Mouse (Mus musculus) midbrain, embryonic 16.5 days (tissue): ENCODE results near the gene 2700049A03Rik. TPM values are rescaled to one million over a fixed set of nuclear protein-coding genes. Genes with fewer than 3 reads are reported as not detected.
"Not testable (repeated sequence)": the region's sequence is repeated elsewhere in the genome, so short reads cannot be mapped to it uniquely, and the experiment has no call there.

Source experiments
- ATAC-seq: fragments of 200-750 bp; cut with Nextera tagmentation; 2 replicates; pipeline ENCODE4 v1.8.0; 2017; ENCODE audit warnings: moderate TSS enrichment
- H3K27ac ChIP-seq: fragments of 300-500 bp; sonication (generic); 2 replicates; pipeline ENCODE4 v1.5.1; 2014; ENCODE audit warnings: mild to moderate bottlenecking, low read length, mixed read lengths
- H3K27me3 ChIP-seq: fragments of 300-500 bp; sonication (generic); 2 replicates; pipeline ENCODE4 v1.6.1; 2014; ENCODE audit warnings: low read depth, low read length, mixed read lengths; ENCODE audit not compliant: control insufficient read depth, insufficient read depth
- H3K36me3 ChIP-seq: fragments of 300-500 bp; sonication (generic); 2 replicates; pipeline ENCODE4 v1.6.1; 2014; ENCODE audit warnings: mild to moderate bottlenecking, low read length, moderate library complexity, mixed read lengths; ENCODE audit not compliant: control insufficient read depth, insufficient read depth
- H3K4me1 ChIP-seq: fragments of 300-500 bp; sonication (generic); 2 replicates; pipeline ENCODE4 v1.6.1; 2014; ENCODE audit warnings: mild to moderate bottlenecking, low read length, mixed read lengths; ENCODE audit not compliant: control insufficient read depth, insufficient read depth
- H3K4me2 ChIP-seq: fragments of 300-500 bp; sonication (generic); 2 replicates; pipeline ENCODE4 v1.6.1; 2014; ENCODE audit warnings: mild to moderate bottlenecking, low read length, mixed read lengths
- H3K4me3 ChIP-seq: fragments of 300-500 bp; sonication (generic); 2 replicates; pipeline ENCODE4 v1.5.1; 2014; ENCODE audit warnings: low read depth, mild to moderate bottlenecking, low read length, moderate library complexity, mixed read lengths
- H3K9ac ChIP-seq: fragments of 300-500 bp; sonication (generic); 2 replicates; pipeline ENCODE4 v1.6.1; 2014; ENCODE audit warnings: low read depth, low read length, mixed read lengths
- H3K9me3 ChIP-seq: fragments of 300-500 bp; sonication (generic); replicated peaks from 2 replicates; pipeline ENCODE4 v1.6.1; 2014; ENCODE audit warnings: mild to moderate bottlenecking, low read length, mixed read lengths; ENCODE audit not compliant: control insufficient read depth, poor library complexity, severe bottlenecking
- WGBS: fragments of 180-500 bp; shearing (Covaris S2); extraction: QIAGEN DNeasy Blood & Tissue Kit; methylation state at CpG from one replicate; pipeline ENCODE4 v1.1.7; 2014; 5-methylcytosine and 5-hydroxymethylcytosine counted together
- polyA plus RNA-seq: library from polyadenylated mRNA; unstranded; fragments of >200 nt; fragmentation: Nextera tagmentation; extraction: Ambion mirVana; gene quantifications from 2 replicates; pipeline ENCODE4 v1.2.1, GENCODE M21; 2015

2700049A03Rik gene
- 11.1 and 12.3 TPM in 2 replicates for polyA plus RNA-seq

GRCm38 (mm10) chr12:71136130-71136973 lies at the start of gene 2700049A03Rik, which contains the start of gene Timm9:
Gene 2700049A03Rik (plus strand): TSS chr12:71136848.
Gene Timm9 (minus strand): TSS chr12:71136684.
- Histone ChIP-seq H3K4me3 (peak within 1 kb of the TSS; percentile 96), H3K4me2 (peak within 1 kb of the TSS; percentile 84), H3K36me3 (peaks cover 9% of the 10 kb centered on the region), H3K27me3 (no peaks in the 10 kb centered on the region), H3K27ac (peak within 1 kb of the TSS; percentile 78), H3K9me3 (no peaks in the 10 kb centered on the region), H3K9ac (peak within 1 kb of the TSS; percentile 93), H3K4me1 (peaks cover 30% of the 10 kb centered on the region)
- WGBS = under 1% methylated on average over 51 of the region's 52 CpGs
- ATAC-seq = peak; percentile 95

GRCm38 (mm10) chr12:71104275-71104674 lies 32.4 kb upstream of the 2700049A03Rik start:
- WGBS = 90% methylated on average over 4 of the region's 4 CpGs
- not testable (repeated sequence) for H3K4me3 ChIP-seq, H3K27ac ChIP-seq, H3K27me3 ChIP-seq, ATAC-seq, H3K36me3 ChIP-seq, H3K4me1 ChIP-seq, H3K9me3 ChIP-seq, H3K4me2 ChIP-seq, H3K9ac ChIP-seq

- 84% methylated on average over 6 of the region's 6 CpGs for WGBS
- no peaks in the 10 kb centered on the region for H3K36me3 ChIP-seq
- H3K4me1 ChIP-seq = no peaks in the 10 kb centered on the region
Measured at GRCm38 (mm10) chr12:71107216-71107771, 29.4 kb upstream of the 2700049A03Rik start.

GRCm38 (mm10) chr12:71111331-71111730 lies 25.3 kb upstream of the 2700049A03Rik start, which contains the start of gene Tomm20l:
Gene Tomm20l (plus strand): TSS chr12:71111428.
- H3K9me3 ChIP-seq = no peaks in the 10 kb centered on the region
- peak within 1 kb of the TSS; percentile 49 for H3K4me2 ChIP-seq
- peak within 1 kb of the TSS; percentile 18 for H3K4me3 ChIP-seq
- H3K9ac ChIP-seq = 0 out of 2 replicates have a peak within 1 kb of the TSS, but pooled peaks have one; percentile 26
- 7% methylated on average over 32 of the region's 33 CpGs for WGBS
- 0 out of 2 replicates have a peak, but pooled peaks have one; percentile 17 for ATAC-seq
- no peak within 1 kb of the TSS for H3K27ac ChIP-seq
- H3K27me3 ChIP-seq = no peaks in the 10 kb centered on the region
- H3K4me1 ChIP-seq = peaks cover 7% of the 10 kb centered on the region; the same call in 1 of the 2 replicates
- H3K36me3 ChIP-seq = no peaks in the 10 kb centered on the region

More at GRCm38 (mm10) chr12:71107216-71107771, 29.4 kb upstream of the 2700049A03Rik start:
- no peaks in the 10 kb centered on the region for H3K27me3 ChIP-seq
- H3K4me3 ChIP-seq = no peak overlapping the region
- H3K27ac ChIP-seq = no peak overlapping the region
- no peak overlapping the region for H3K9ac ChIP-seq
- H3K4me2 ChIP-seq = no peak overlapping the region
- H3K9me3 ChIP-seq = no peaks in the 10 kb centered on the region
- ATAC-seq = no peak

GRCm38 (mm10) chr12:71113074-71113473 lies 23.6 kb upstream of the 2700049A03Rik start:
- no peak for ATAC-seq
- no peaks in the 10 kb centered on the region for H3K9me3 ChIP-seq
- no peaks in the 10 kb centered on the region for H3K27me3 ChIP-seq
- H3K4me1 ChIP-seq = peaks cover 7% of the 10 kb centered on the region; the same call in 1 of the 2 replicates
- WGBS = 88% methylated on average over 10 of the region's 10 CpGs
- no peak overlapping the region for H3K4me3 ChIP-seq
- no peaks in the 10 kb centered on the region for H3K36me3 ChIP-seq
- no peak overlapping the region for H3K4me2 ChIP-seq
- H3K27ac ChIP-seq = no peak overlapping the region
- no peak overlapping the region for H3K9ac ChIP-seq

- no peaks in the 10 kb centered on the region for H3K36me3 ChIP-seq
- 21% methylated on average over 12 of the region's 12 CpGs for WGBS
- H3K4me2 ChIP-seq = peak overlapping the region; percentile 44
- no peak overlapping the region for H3K27ac ChIP-seq
- H3K9me3 ChIP-seq = no peaks in the 10 kb centered on the region
- no peak overlapping the region for H3K9ac ChIP-seq
- peaks cover 7% of the 10 kb centered on the region; the same call in 1 of the 2 replicates for H3K4me1 ChIP-seq
- no peak overlapping the region for H3K4me3 ChIP-seq
- ATAC-seq = peak; percentile 86
- H3K27me3 ChIP-seq = no peaks in the 10 kb centered on the region
Measured at GRCm38 (mm10) chr12:71113675-71114288, 22.9 kb upstream of the 2700049A03Rik start.

- Histone ChIP-seq H3K36me3 (no peaks in the 10 kb centered on the region), H3K4me1 (peaks cover 7% of the 10 kb centered on the region; the same call in 1 of the 2 replicates), H3K4me2 (no peak overlapping the region), H3K4me3 (no peak overlapping the region), H3K27ac (no peak overlapping the region), H3K9me3 (no peaks in the 10 kb centered on the region), H3K27me3 (no peaks in the 10 kb centered on the region), H3K9ac (no peak overlapping the region)
- no peak for ATAC-seq
- WGBS = 85% methylated on average over 5 of the region's 5 CpGs
Measured at GRCm38 (mm10) chr12:71116411-71116810, 20.2 kb upstream of the 2700049A03Rik start.

GRCm38 (mm10) chr12:71122731-71123130 lies 13.9 kb upstream of the 2700049A03Rik start:
- Histone ChIP-seq H3K27ac (no peak overlapping the region), H3K9ac (no peak overlapping the region), H3K36me3 (peaks cover 20% of the 10 kb centered on the region), H3K4me1 (no peaks in the 10 kb centered on the region), H3K4me3 (no peak overlapping the region), H3K27me3 (no peaks in the 10 kb centered on the region), H3K9me3 (no peaks in the 10 kb centered on the region), H3K4me2 (no peak overlapping the region)
- no peak for ATAC-seq
- WGBS = 90% methylated on average over 10 of the region's 10 CpGs
